Mouse (Mus musculus) cerebellum, postnatal 4 days (tissue): ENCODE measurements around the gene Eif4a3.

Source experiments
- DNase-seq, 2 experiments: peaks; one replicate each; pipeline ENCODE4 v3.0.0; 2022; ENCODE audit warnings: low spot score in 2 of 2, mixed read lengths in 1 of 2

The Eif4a3 gene

GRCm38 (mm10) chr11:119299391-119300245 is at the start of gene Eif4a3:
Eif4a3 (minus strand) TSS chr11:119300089.
- peak; percentile 91 to 99 for DNase-seq

DNA sequence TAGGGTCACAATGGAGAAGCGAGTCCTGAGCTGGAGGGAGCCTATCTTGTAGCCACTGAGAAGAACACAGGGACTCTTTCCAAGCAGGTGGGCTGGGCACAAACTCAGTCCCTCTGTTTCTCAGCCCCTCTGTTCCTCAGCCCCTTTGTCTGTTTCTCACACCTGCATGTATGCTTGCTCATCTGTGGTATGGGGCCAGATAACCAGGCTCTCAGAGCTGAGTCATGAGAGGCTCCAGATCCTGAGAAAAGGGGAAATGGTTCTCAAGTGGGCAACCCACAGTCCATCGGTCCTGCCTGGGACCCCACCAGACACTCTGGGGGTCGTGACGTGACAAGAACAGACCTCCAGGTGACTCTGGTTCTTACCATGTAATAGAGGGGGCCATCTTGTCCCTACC is 47.2 kb upstream of the Eif4a3 start:
- no peak for DNase-seq

- DNase-seq, result no peak
Observed at GRCm38 (mm10) chr11:119344865-119345264, 45.0 kb upstream of the Eif4a3 start.

GRCm38 (mm10) chr11:119344178-119344577 is 44.3 kb upstream of the Eif4a3 start:
- DNase-seq, result no peak

DNA sequence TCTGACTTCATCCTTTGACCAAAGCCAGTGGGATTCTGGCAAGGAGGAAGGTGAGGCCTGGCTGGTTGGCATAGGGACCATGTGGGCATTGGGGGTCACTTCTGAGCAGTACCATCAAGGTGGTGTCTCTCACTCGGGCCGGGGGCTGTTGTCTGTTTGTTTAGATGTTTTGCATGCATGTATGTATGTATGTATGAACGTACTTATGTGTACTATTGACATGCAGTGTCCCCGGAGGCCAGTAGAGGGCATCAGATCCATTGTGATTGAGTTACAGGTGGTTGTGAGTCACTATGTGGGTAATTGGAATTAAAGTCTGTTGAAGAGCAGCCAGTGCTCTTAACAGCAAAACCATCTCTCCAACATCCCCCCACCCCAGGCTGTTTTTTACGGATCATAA is 39.7 kb upstream of the Eif4a3 start:
- DNase-seq, result peak; percentile 60 to 64

DNA sequence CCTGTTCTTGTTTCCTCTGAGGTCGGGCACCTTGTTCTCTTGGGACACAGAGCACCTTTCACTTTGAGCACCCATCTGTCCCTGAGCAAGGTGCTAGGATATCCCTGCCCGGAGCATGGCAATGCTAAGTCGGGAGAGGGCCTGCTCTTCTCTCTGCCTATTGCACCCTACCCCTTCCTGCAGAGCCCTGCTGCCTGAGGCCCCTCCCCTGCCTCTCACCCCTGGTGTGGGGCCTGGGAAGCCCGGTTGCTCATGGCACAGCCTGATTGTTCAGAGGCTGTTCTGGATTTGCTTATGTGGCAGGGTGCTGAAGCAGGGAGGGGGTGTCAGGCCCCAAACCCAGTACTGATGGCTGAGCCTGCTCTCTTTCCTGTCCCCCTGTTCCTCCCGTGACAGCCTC is 39.3 kb upstream of the Eif4a3 start:
- no peak for DNase-seq

DNA sequence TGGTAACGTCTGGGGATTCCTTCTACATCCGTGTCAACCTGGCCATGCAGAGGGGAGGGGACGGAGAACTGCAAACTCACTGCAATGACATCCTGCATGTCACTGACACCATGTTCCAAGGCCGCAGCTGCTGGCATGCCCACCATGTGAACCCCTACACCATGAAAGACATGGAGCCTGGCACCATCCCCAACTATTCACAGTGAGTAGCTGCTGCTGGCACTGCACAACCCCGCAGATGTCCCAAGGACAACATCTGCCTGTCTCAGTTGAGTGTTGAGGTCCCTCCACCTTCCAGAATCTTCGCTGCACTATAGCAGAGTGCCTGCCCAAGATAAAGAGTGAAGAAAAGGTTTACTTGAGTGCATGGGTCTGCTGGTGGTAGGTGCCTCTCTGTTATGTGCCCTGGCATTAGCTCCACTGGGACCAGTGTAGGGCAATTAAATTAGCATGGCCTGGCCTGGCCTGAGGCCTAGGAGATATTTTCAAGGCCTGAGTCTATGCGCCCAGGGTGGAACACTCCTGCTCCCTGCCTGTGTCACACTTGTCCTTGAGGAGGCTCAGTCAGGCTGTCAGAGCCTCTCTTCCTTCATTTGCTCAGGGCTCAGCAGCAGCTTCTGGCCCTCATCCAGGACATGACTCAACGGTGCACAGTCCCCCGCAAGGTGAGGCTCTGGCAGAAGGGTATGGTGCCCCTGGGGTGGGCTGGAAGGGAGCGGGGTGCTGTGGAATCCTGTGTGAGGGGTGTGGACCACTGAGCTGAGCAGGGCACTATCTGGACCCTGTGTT is 38.6 kb upstream of the Eif4a3 start:
- no peak for DNase-seq

- no peak for DNase-seq
Observed at GRCm38 (mm10) chr11:119331970-119332369, 32.1 kb upstream of the Eif4a3 start.

GRCm38 (mm10) chr11:119330592-119330991 is 30.7 kb upstream of the Eif4a3 start:
- no peak for DNase-seq

DNA sequence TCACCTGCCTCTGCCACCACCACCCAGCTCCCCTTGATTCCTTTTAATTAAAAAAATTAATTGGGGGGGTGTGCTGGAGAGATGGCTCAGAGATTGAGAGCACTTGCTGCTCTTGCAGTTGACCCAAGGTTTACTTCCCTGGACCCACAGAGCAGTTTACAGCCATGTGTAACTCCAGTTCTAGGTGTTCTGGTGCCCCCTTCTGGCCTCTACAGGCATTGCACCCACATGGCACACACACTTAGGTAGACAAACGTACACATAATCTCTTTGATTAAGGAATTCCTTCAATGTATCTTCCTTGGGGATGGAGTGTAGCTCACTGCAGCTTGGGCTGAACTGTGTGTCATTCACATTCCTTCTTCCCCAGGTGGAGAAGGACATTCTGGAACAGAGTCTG is 25.2 kb upstream of the Eif4a3 start:
- no peak for DNase-seq

GRCm38 (mm10) chr11:119322521-119322920 is 22.6 kb upstream of the Eif4a3 start:
- no peak for DNase-seq

DNA sequence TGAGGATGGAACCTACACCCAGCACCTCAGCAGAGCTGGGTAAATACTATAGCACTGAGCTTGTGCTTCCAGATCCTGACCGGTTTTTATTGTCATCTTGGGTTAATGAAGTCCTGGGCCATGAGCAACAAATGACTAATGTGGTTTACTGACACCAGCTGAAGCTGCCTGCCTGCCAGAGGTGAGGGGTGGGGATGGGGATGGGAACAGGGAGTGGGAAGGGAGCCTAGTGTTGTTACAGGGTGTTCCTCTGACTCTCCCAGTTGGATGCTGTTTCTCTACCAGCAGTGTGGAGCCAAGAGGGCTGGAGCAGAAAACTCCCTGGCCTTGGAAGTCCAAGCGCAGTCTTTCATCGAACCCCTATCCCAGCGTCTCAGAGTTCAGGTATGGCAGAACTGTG is 16.8 kb upstream of the Eif4a3 start:
- DNase-seq, result no peak

GRCm38 (mm10) chr11:119314252-119314936 is 14.5 kb upstream of the Eif4a3 start:
- no peak for DNase-seq

DNA sequence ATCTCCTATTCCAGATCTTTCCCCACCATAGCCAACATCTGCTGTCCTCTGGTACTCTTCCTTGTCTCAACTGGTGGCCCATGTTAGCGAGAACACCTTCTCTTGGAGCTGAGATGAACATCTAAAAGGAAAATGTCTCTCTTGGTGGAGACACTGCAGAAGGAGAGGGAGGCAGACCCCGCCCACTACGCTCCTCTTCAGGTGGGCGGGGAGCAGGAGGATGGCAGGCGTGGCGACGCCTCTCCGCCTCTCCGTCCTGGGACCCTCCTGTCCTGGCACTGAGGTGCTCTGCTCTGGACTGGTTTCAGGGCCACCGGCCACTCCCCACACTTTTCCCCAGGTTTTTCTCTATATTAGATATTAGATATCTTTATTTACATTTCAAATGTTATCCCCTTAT is 10.7 kb upstream of the Eif4a3 start:
- no peak for DNase-seq

GRCm38 (mm10) chr11:119307916-119308315 is 8.0 kb upstream of the Eif4a3 start:
- no peak for DNase-seq

DNA sequence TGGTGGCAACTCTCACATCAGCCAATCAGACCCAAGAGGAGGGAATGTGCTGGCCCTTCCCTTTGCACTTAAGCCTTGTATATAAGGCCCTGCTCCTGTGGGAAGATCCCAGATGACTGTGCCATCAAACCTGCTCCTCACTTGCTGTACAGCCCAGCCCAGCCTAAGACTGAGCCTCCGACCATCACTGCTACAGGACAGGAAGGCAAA is 7.7 kb upstream of the Eif4a3 start, which contains the start of gene Card14:
Gene Card14 (plus strand): TSS at position 111 of the 210 bp plus-strand sequence.
- DNase-seq, result no peak

DNA sequence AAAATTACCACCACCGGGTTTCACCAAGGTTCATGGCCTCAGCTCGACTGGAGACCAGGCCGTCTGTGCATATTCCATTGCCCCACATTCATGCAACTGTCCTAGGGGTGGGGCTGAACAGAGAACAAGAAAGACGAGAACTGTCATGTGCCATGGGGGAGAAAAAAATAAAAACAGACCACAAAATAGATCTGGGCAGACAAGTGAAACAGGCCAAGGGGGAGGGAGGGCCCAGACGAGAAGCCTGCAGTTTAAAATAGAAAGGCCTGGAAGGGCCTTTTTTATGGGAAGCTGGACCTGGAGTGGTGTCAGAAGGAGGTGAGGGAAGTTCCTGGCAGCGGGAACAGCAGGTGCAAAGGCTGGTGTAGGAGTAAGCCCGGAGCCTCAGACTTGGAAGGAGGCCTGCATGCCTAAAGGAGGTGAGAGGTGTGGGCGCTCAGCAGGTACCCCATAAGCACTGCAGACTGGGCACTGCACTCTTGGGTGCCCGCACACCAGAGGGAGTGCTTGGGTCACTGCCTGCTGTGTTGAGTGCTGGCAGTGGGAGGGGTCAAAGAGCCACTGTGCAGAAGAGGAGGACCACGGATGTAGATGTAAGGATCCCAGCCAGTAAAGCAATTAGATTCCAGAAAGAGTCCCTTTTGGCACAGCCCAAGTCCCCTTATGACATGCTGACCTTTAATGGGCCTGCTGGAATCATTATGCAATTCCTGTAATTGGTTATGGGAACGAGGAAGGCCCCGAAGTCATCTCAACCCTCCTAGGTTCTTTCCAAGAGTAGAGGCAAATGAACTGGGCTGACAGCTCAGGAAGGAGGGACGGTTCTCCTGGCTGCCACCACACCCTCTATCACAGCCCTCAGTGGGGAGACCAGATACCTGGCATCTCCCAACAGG is 7.1 kb upstream of the Eif4a3 start:
- DNase-seq, result no peak

- peak in 1 of 2 experiments; percentile 32 for DNase-seq
Observed at GRCm38 (mm10) chr11:119304904-119305712, 5.2 kb upstream of the Eif4a3 start.

GRCm38 (mm10) chr11:119300986-119301385 is 1.1 kb upstream of the Eif4a3 start:
- DNase-seq, result no peak

DNA sequence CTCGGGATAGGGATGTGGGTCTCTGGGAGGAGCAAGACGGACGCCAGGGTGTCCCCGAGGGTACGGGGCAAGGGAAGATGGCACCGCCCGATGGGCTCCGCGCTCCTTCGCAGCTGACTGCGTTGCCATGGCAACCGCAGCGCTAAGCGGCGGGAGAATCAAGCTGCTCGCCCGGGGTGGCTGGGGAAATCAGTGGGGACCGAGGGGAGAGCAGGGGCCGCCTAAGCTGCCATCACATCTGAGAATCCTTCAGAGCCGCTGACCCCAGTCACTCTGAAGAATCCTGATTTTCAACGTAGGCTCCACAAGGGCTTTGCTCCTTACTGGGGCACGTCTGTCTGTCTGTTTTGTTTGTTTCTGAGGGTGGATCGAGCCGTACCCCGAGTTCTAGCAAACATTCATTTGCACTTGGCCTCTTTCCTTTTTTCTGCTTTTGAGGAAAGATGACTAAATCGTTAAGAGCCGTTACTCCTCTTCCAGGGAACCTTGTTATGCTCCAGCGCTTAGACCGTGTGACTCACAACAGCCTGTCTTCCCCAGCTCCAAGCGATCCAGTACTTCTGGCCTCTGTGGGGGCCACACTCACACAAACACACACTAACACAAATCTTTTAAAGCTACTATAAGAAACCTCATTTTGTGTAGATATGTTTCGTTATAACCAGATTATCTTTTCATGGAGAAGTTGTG is 502 bp upstream of the Eif4a3 start:
- DNase-seq, result no peak
